Mouse (Mus musculus) thymus, adult 2 months (tissue): Measurements from ENCODE around the gene Rarb.

ENCODE experiments used
- CTCF ChIP-seq: fragments of 200-500 bp; IDR thresholded peaks from 2 replicates; pipeline ENCODE4 v1.5.1; 2012; ENCODE audit warnings: mild to moderate bottlenecking, control low read depth, low read length, moderate library complexity, borderline replicate concordance; ENCODE audit not compliant: control insufficient read depth, poor library complexity, insufficient read depth; ENCODE audit errors: extremely low read depth
- POLR2A ChIP-seq: fragments of 200-500 bp; IDR thresholded peaks from 2 replicates; pipeline ENCODE4 v1.6.1; 2012; ENCODE audit warnings: mild to moderate bottlenecking, low read length, control low read depth, moderate library complexity; ENCODE audit not compliant: control insufficient read depth, poor library complexity, insufficient read depth; ENCODE audit errors: extremely low read depth

- TF ChIP-seq CTCF (no peak), POLR2A (no peak)
Observed at GRCm38 (mm10) chr14:16509825-16510224, 309.1 kb downstream of the Rarb start.
